Mouse (Mus musculus) kidney, postnatal 36 days (tissue): Measurements from ENCODE around the gene Cltb.
A peak's percentile ranks its signal among the peaks of the same experiment; 100 is the strongest.

ENCODE experiments used
- DNase-seq, 2 experiments: peaks; one replicate each; pipeline ENCODE4 v3.0.0; 2021 to 2022; ENCODE audit warnings: mixed read lengths in 2 of 2

Gene Cltb

DNA sequence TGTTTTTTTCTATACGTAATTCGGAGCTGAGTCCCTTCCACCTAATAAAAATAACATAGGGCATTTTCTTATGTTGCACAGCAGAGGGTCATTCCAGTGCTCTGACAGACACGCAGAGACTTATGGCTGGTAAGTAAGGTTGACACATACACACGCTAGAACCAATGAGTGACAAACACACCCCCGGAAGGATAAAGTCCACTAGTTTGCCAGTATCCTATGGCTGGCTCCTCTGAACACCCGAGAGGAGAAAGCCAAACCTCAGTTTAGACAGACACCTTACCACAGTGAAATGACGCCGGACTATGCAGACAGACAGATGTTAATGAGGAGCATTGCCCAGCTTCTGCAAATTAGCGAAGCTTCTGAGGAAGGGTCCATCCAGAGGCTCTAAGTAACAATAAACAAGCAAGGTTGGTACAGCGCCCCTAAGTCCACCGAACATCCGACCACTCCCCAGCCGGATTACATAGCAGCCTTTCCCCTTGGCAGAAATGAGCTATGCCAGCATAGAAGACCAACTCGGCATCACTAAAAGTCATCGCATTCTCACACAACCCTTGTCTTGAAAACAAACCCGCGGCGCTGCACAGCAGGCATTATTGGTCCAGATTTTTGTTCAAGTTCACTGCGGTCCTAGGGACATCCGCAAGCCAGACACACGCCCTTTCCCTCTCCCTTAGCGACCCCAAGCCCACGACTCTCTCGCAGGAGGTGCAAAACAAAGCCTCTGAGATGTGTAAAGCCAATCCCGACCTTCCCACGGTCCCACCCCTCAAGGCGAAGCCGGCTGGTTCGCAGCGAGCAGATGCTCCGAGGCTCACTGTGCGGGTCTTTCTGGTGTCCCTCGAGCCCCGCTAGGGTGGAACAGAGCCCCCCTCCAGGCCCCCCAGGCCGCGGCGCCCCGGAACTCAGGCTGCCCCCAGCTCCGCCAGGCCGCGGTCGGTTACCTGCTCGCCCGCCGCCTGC lies 46.6 kb downstream of the Cltb start:
- DNase-seq, result peak; percentile 35 to 51

- peak; percentile 84 to 97 for DNase-seq
Measured at GRCm38 (mm10) chr13:54562562-54562961, 48.6 kb downstream of the Cltb start.

DNA sequence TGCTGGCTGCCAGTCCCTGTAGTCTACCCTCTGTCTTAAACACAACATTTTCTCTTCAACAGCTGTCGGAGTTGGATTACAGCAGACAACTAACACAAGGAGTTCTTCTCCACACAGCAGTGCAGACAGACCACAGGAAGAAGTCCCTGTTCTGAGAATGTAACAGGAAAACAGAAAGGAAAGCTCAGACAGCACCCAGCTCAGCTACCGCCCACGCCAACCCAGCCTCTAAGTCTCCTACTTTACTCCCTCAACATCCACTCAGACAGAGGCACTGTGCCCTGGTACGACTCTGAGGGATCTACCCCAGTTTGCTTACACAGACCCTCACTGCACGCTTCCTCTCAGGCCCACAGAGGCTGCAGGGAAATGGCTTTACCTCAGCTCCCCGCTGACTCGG lies 50.5 kb downstream of the Cltb start:
- no peak for DNase-seq

GRCm38 (mm10) chr13:54559656-54560055 lies 51.5 kb downstream of the Cltb start:
- DNase-seq, result peak; percentile 52 to 56

DNA sequence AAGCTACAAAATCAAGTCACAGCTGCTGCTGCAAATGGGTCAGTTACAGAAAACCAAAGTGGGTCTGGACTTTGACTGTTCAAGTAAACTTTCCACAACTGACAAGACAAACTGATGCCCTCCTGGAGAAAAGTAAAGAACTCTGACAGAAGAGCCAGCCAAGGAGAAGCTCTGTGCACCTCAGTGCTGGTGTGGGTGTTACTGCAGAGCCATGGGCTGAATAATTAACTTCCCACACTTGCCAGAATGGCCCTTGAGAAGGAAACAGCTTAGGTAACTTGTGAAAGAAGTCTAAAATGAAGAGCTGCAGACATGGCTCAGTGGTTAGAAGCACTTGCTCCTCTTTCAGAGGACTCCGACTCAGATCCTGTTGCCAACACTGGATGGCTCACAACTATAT lies 53.5 kb downstream of the Cltb start:
- peak; percentile 72 to 86 for DNase-seq

GRCm38 (mm10) chr13:54556796-54557195 lies 54.3 kb downstream of the Cltb start:
- peak; percentile 74 to 84 for DNase-seq

DNA sequence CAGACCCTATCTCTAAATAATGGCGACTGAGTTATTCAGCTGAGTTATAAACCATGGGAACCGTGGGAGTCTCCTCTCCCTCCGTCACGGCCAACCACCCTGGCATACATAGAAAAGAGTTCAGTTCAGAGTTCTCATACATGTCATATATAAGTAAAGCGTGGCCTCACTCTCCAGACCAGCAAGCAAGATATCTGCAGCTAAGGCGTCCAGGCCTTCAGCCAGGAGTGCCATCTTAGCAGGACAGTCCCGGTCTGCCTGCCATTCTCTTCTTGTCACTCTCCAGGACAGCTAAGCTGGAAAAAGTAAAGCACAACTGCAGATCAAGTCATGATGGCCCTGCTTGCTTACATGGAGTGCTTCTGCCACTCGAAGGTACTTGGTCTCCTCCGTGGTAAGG lies 55.0 kb downstream of the Cltb start:
- no peak for DNase-seq

- peak; percentile 36 to 52 for DNase-seq
Measured at GRCm38 (mm10) chr13:54548036-54548435, 63.1 kb downstream of the Cltb start.
